In genomic region chr1:165236321-165237298, GRCm38 (mm10) we compare ENCODE assay signal across 8 mouse cellular contexts. TPM values are rescaled to one million over a fixed set of nuclear protein-coding genes. Genes with fewer than 3 reads are reported as not detected.
DNase-seq lines count a peak whose midpoint lies in the region; ATAC-seq and TF ChIP-seq lines count a peak whose summit lies in the region.

Tiprl (minus strand) TSS chr1:165236996.

- TF ChIP-seq EP300 in heart, adult 2 months (IDR thresholded peaks at IDR 0.05; ENCODE audit: insufficient read depth, low read depth, low read length): no peak

- peak within 1 kb of the TSS; percentile 92 for H3K27ac ChIP-seq in embryonic facial prominence, embryonic 14.5 days (replicated peaks; ENCODE audit: low read depth, low read length)
- peak within 1 kb of the TSS; percentile 93 for H3K27ac ChIP-seq in heart, adult 2 months
- H3K27ac ChIP-seq in limb, embryonic 13.5 days: peak within 1 kb of the TSS; percentile 93
- peak within 1 kb of the TSS; percentile 92 for H3K27ac ChIP-seq in midbrain, embryonic 16.5 days (ENCODE audit: low read length)

- DNase-seq in 3T3-L1 (ENCODE audit: low read depth, low spot score): peak; percentile 96
- DNase-seq in adrenal gland, postnatal 4 days (ENCODE audit: low spot score in 2 of 2): peak; percentile 88 to 94
- DNase-seq in embryonic facial prominence, embryonic 14.5 days (ENCODE audit: low spot score): peak; percentile 98
- DNase-seq in heart, adult 2 months: peak; percentile 98
- DNase-seq in kidney, adult 8-10 months: peak; percentile 97 to 98
- peak; percentile 92 to 98 for DNase-seq in spleen, postnatal 10 days (ENCODE audit: low spot score in 2 of 2)

- TF ChIP-seq POLR2A in heart, adult 2 months (IDR thresholded peaks at IDR 0.05; ENCODE audit: insufficient read depth, low read depth, low read length): peak; percentile 82

- peaks cover 9% of the 10 kb centered on the region for H3K4me1 ChIP-seq in embryonic facial prominence, embryonic 14.5 days (ENCODE audit: control insufficient read depth, insufficient read depth, low read length)
- H3K4me1 ChIP-seq in heart, adult 2 months (ENCODE audit: control insufficient read depth, insufficient read depth, low read length): peaks cover 2% of the 10 kb centered on the region; the same call in 1 of the 2 replicates
- peaks cover 19% of the 10 kb centered on the region for H3K4me1 ChIP-seq in limb, embryonic 13.5 days
- H3K4me1 ChIP-seq in midbrain, embryonic 16.5 days (ENCODE audit: control insufficient read depth, insufficient read depth, low read length): peaks cover 23% of the 10 kb centered on the region

- peak within 1 kb of the TSS; percentile 95 for H3K4me3 ChIP-seq in embryonic facial prominence, embryonic 14.5 days (ENCODE audit: low read depth, low read length)
- H3K4me3 ChIP-seq in heart, adult 2 months: peak within 1 kb of the TSS; percentile 85
- peak within 1 kb of the TSS; percentile 86 for H3K4me3 ChIP-seq in limb, embryonic 13.5 days
- H3K4me3 ChIP-seq in midbrain, embryonic 16.5 days (ENCODE audit: low read depth, low read length): peak within 1 kb of the TSS; percentile 77

- WGBS in embryonic facial prominence, embryonic 14.5 days: 0% methylated on average over 53 of the region's 76 CpGs
- under 1% methylated on average over 76 of the region's 76 CpGs for WGBS in heart, adult 2 months
- WGBS in limb, embryonic 13.5 days: under 1% methylated on average over 75 of the region's 76 CpGs
- WGBS in midbrain, embryonic 16.5 days: under 1% methylated on average over 74 of the region's 76 CpGs

- intact Hi-C loops in heart, adult 2 months (cut with DNase I): loop anchor here (2.0 to 10.0 kb wide), 4 partner anchors 42 to 1171 kb away; partner anchors contain the start of genes Dcaf6, Mpc2, Pogk and Sft2d2

- no peaks in the 10 kb centered on the region; the same call in 1 of the 2 replicates for H3K79me2 ChIP-seq in heart, adult 2 months (replicated peaks; ENCODE audit: control insufficient read depth, insufficient read depth, low read length)

- ATAC-seq in embryonic facial prominence, embryonic 14.5 days (ENCODE audit: low read depth): peak; percentile 99
- ATAC-seq in limb, embryonic 13.5 days (ENCODE audit: low FRiP score, low read depth): peak; percentile 99
- ATAC-seq in midbrain, embryonic 16.5 days: peak; percentile 99

- no peaks in the 10 kb centered on the region for H3K36me3 ChIP-seq in embryonic facial prominence, embryonic 14.5 days (ENCODE audit: control insufficient read depth, insufficient read depth, low read length)
- H3K36me3 ChIP-seq in heart, adult 2 months (ENCODE audit: control insufficient read depth, insufficient read depth, low read length): peaks cover 5% of the 10 kb centered on the region; the same call in 1 of the 2 replicates
- no peaks in the 10 kb centered on the region for H3K36me3 ChIP-seq in limb, embryonic 13.5 days
- no peaks in the 10 kb centered on the region for H3K36me3 ChIP-seq in midbrain, embryonic 16.5 days (ENCODE audit: control insufficient read depth, insufficient read depth, low read length)

- no peaks in the 10 kb centered on the region for H3K27me3 ChIP-seq in embryonic facial prominence, embryonic 14.5 days (replicated peaks; ENCODE audit: control insufficient read depth, insufficient read depth, low read length)
- H3K27me3 ChIP-seq in heart, adult 2 months (ENCODE audit: control insufficient read depth, insufficient read depth, low read length): no peaks in the 10 kb centered on the region
- H3K27me3 ChIP-seq in limb, embryonic 13.5 days: no peaks in the 10 kb centered on the region
- no peaks in the 10 kb centered on the region for H3K27me3 ChIP-seq in midbrain, embryonic 16.5 days (ENCODE audit: control insufficient read depth, insufficient read depth, low read depth, low read length)

- H3K9me3 ChIP-seq in embryonic facial prominence, embryonic 14.5 days (ENCODE audit: control insufficient read depth, low read length): no peaks in the 10 kb centered on the region
- no peaks in the 10 kb centered on the region for H3K9me3 ChIP-seq in limb, embryonic 13.5 days
- H3K9me3 ChIP-seq in midbrain, embryonic 16.5 days (replicated peaks; ENCODE audit: control insufficient read depth, low read length, poor library complexity, severe bottlenecking): no peaks in the 10 kb centered on the region

- H3K4me2 ChIP-seq in embryonic facial prominence, embryonic 14.5 days (ENCODE audit: low read depth, low read length): peak within 1 kb of the TSS; percentile 88
- peak within 1 kb of the TSS; percentile 88 for H3K4me2 ChIP-seq in limb, embryonic 13.5 days (replicated peaks)
- peak within 1 kb of the TSS; percentile 87 for H3K4me2 ChIP-seq in midbrain, embryonic 16.5 days (ENCODE audit: low read length)

- peak within 1 kb of the TSS; percentile 85 for H3K9ac ChIP-seq in embryonic facial prominence, embryonic 14.5 days (ENCODE audit: low read depth, low read length)
- peak within 1 kb of the TSS; percentile 88 for H3K9ac ChIP-seq in heart, adult 2 months (ENCODE audit: low read depth, low read length)
- peak within 1 kb of the TSS; percentile 86 for H3K9ac ChIP-seq in limb, embryonic 13.5 days
- H3K9ac ChIP-seq in midbrain, embryonic 16.5 days (ENCODE audit: low read depth, low read length): peak within 1 kb of the TSS; percentile 79

- no peak for TF ChIP-seq CTCF in heart, adult 2 months (IDR thresholded peaks at IDR 0.05)

RNA-seq across cellular contexts. Expression of gene Tiprl, which starts in this region (rescaled TPM):
- 10 to 100 TPM; 54.2 to 54.4 TPM for total RNA-seq in adrenal gland, postnatal 4 days (2021)
- polyA plus RNA-seq in embryonic facial prominence, embryonic 14.5 days (2014; fragmentation: Nextera tagmentation; extraction: Ambion mirVana): 90.6 and 100 TPM in 2 replicates
- 10 to 100 TPM; 36.1 to 37.2 TPM for total RNA-seq in heart, adult 2 months (2021)
- 17.6 and 22.5 TPM in 2 replicates for polyA plus RNA-seq in heart, adult 2 months (2012; rRNA removed)
- polyA plus RNA-seq in limb, embryonic 13.5 days (2015; fragmentation: Nextera tagmentation; extraction: Ambion mirVana): 97.3 and 107 TPM in 2 replicates
- 146 and 160 TPM in 2 replicates for polyA plus RNA-seq in midbrain, embryonic 16.5 days (2015; fragmentation: Nextera tagmentation; extraction: Ambion mirVana)

Comparison
In these comparisons a context has a peak if more than half of its experiments do, and no peak if none do; other contexts are left out.
1. Peak in every context shown above with its lines: DNase-seq, ATAC-seq, H3K4me3 ChIP-seq and H3K27ac ChIP-seq.